ENCODE assay signal across 28 mouse cellular contexts in the genomic region with DNA sequence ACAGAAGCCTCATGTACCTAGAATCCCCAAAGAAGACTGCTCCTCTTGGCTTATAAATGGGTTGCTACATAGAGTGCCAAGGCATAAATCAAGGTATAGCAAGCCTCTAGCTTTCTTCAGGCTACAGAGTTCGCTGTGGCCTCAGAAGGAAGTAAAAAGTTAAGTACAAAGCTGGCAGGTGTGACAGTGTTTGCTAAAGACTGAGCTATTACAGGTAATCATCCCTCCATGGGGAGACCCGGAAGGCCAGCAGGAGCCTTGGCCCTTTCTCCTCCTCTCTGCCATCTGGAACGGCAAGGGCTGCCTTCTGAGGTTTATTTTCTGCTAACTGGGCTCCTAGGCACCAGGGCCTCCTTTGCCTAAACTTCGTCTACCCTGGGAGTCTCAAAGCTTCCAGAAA. TPM values are rescaled to one million over a fixed set of nuclear protein-coding genes. Genes with fewer than 3 reads are reported as not detected.
DNase-seq lines count a peak whose midpoint lies in the region; ATAC-seq lines count a peak whose summit lies in the region.
"Had no signal": no experiment of that assay in that cellular context is flagged by ENCODE, and none has a peak within 500 bp of the region (broad histone marks: within the 10 kb centered on the region; RNA-seq: fewer than 3 reads in every experiment).

No protein-coding gene starts in this region.

- no peaks in the 10 kb centered on the region for H3K9me3 ChIP-seq in intestine, embryonic 16.5 days (ENCODE audit: control insufficient read depth, low read length)
- H3K9me3 ChIP-seq in hindbrain, embryonic 16.5 days (ENCODE audit: control insufficient read depth, low read length): no peaks in the 10 kb centered on the region
- no peaks in the 10 kb centered on the region for H3K9me3 ChIP-seq in embryonic facial prominence, embryonic 10.5 days
- H3K9me3 ChIP-seq: embryonic facial prominence, embryonic 15.5 days; G1E; hindbrain, embryonic 13.5 days; liver, embryonic 12.5 days; neural tube, embryonic 13.5 days had no signal

- H3K36me3 ChIP-seq in intestine, embryonic 16.5 days (ENCODE audit: control insufficient read depth, insufficient read depth, low read length): no peaks in the 10 kb centered on the region
- no peaks in the 10 kb centered on the region for H3K36me3 ChIP-seq in hindbrain, embryonic 16.5 days (ENCODE audit: control insufficient read depth, insufficient read depth, low read length)
- no peaks in the 10 kb centered on the region for H3K36me3 ChIP-seq in embryonic facial prominence, embryonic 10.5 days (replicated peaks)
- H3K36me3 ChIP-seq: embryonic facial prominence, embryonic 15.5 days; G1E; hindbrain, embryonic 13.5 days; liver, embryonic 12.5 days; neural tube, embryonic 13.5 days had no signal

- DNase-seq in cerebellum, adult 11-12 months: peak; percentile 20
- DNase-seq in cerebellum, adult 9-11 months: no peak
- peak; percentile 37 to 48 for DNase-seq in cerebellum, postnatal 14 days
- DNase-seq in heart, adult 9 months (ENCODE audit: low spot score in 2 of 2): no peak
- no peak for DNase-seq in embryonic facial prominence, embryonic 10.5 days (ENCODE audit: low spot score)
- DNase-seq: adrenal gland, adult 8-10 months; gastrocnemius, postnatal 25 days; heart, adult 11 months; heart, postnatal 36 days; kidney, adult 8-10 months; kidney, postnatal 4 days; left cerebral cortex, postnatal 4 days; liver, postnatal 0 days; lung, postnatal 36 days; right cerebral cortex, postnatal 4 days; thymus, postnatal 14 days had no signal

- H3K9ac ChIP-seq in intestine, embryonic 16.5 days (ENCODE audit: low read depth, low read length): 0 out of 2 replicates have a peak overlapping the region, but pooled peaks have one; percentile 11
- H3K9ac ChIP-seq in hindbrain, embryonic 16.5 days (ENCODE audit: low read depth, low read length): no peak overlapping the region
- H3K9ac ChIP-seq: embryonic facial prominence, embryonic 15.5 days; hindbrain, embryonic 13.5 days; liver, embryonic 12.5 days; liver, postnatal 0 days; neural tube, embryonic 13.5 days had no signal

- no peak overlapping the region for H3K4me3 ChIP-seq in intestine, embryonic 16.5 days (ENCODE audit: low read length)
- H3K4me3 ChIP-seq in hindbrain, embryonic 16.5 days (ENCODE audit: low read length): no peak overlapping the region
- H3K4me3 ChIP-seq in embryonic facial prominence, embryonic 10.5 days: no peak overlapping the region
- H3K4me3 ChIP-seq: embryonic facial prominence, embryonic 15.5 days; hindbrain, embryonic 13.5 days; liver, embryonic 12.5 days; neural tube, embryonic 13.5 days had no signal

- peaks cover 16% of the 10 kb centered on the region for H3K4me1 ChIP-seq in intestine, embryonic 16.5 days (ENCODE audit: control insufficient read depth, insufficient read depth, low read length)
- no peaks in the 10 kb centered on the region; the same call in 1 of the 2 replicates for H3K4me1 ChIP-seq in hindbrain, embryonic 16.5 days (ENCODE audit: control insufficient read depth, insufficient read depth, low read depth, low read length)
- peaks cover 28% of the 10 kb centered on the region for H3K4me1 ChIP-seq in embryonic facial prominence, embryonic 10.5 days

- no peaks in the 10 kb centered on the region for H3K27me3 ChIP-seq in intestine, embryonic 16.5 days (replicated peaks; ENCODE audit: control insufficient read depth, insufficient read depth, low read length)
- no peaks in the 10 kb centered on the region for H3K27me3 ChIP-seq in hindbrain, embryonic 16.5 days (replicated peaks; ENCODE audit: control insufficient read depth, insufficient read depth, low read length)
- H3K27me3 ChIP-seq in embryonic facial prominence, embryonic 10.5 days (replicated peaks; ENCODE audit: low read depth, poor library complexity, severe bottlenecking): peaks cover 11% of the 10 kb centered on the region
- H3K27me3 ChIP-seq: embryonic facial prominence, embryonic 15.5 days; hindbrain, embryonic 13.5 days; neural tube, embryonic 13.5 days had no signal

- 45% methylated on average over 4 of the region's 4 CpGs for WGBS in intestine, embryonic 16.5 days
- 60% methylated on average over 4 of the region's 4 CpGs for WGBS in hindbrain, embryonic 16.5 days
- WGBS in embryonic facial prominence, embryonic 10.5 days: 59% methylated on average over 4 of the region's 4 CpGs

- no peak overlapping the region for H3K4me2 ChIP-seq in intestine, embryonic 16.5 days (ENCODE audit: low read depth, low read length)
- H3K4me2 ChIP-seq in hindbrain, embryonic 16.5 days (ENCODE audit: low read length): no peak overlapping the region
- H3K4me2 ChIP-seq: embryonic facial prominence, embryonic 15.5 days; heart, embryonic 11.5 days; hindbrain, embryonic 13.5 days; liver, embryonic 12.5 days; midbrain, embryonic 11.5 days; neural tube, embryonic 13.5 days had no signal

- ATAC-seq in intestine, embryonic 16.5 days: peak; percentile 51
- ATAC-seq in hindbrain, embryonic 16.5 days: no peak
- ATAC-seq: forebrain, embryonic 14.5 days; inflammation-experienced regulatory T-cells, adult 6 months; liver, embryonic 12.5 days; liver, postnatal 0 days had no signal

- H3K27ac ChIP-seq in intestine, embryonic 16.5 days (ENCODE audit: low read length): peak overlapping the region; percentile 82
- H3K27ac ChIP-seq in hindbrain, embryonic 16.5 days (ENCODE audit: low read depth, low read length): no peak overlapping the region
- no peak overlapping the region for H3K27ac ChIP-seq in embryonic facial prominence, embryonic 10.5 days (replicated peaks)
- H3K27ac ChIP-seq: embryonic facial prominence, embryonic 15.5 days; hindbrain, embryonic 13.5 days; kidney, postnatal 0 days; liver, embryonic 12.5 days; neural tube, embryonic 13.5 days had no signal

RNA-seq across cellular contexts. Expression of a gene that starts 3.8 kb away (rescaled TPM):
- polyA plus RNA-seq in intestine, embryonic 16.5 days (2015; fragmentation: Nextera tagmentation; extraction: Ambion mirVana): 4.4 and 6.4 TPM in 2 replicates
- polyA plus RNA-seq in hindbrain, embryonic 16.5 days (2015; fragmentation: Nextera tagmentation; extraction: Ambion mirVana): 0.99 and 1.1 TPM in 2 replicates
- 0.43 and 0.55 TPM in 2 replicates for polyA plus RNA-seq in embryonic facial prominence, embryonic 10.5 days (2016; fragmentation: Nextera tagmentation; extraction: Ambion mirVana)

Comparison
In these comparisons a context has a peak if more than half of its experiments do, and no peak if none do; other contexts are left out.
1. DNase-seq: peak in cerebellum, adult 11-12 months (single experiment) and cerebellum, postnatal 14 days (2 of 2); none in cerebellum, adult 9-11 months (single experiment), heart, adult 9 months (0 of 2) and embryonic facial prominence, embryonic 10.5 days (single experiment).